Mouse (Mus musculus): ENCODE measurements around the gene Slc50a1. TPM values are rescaled to one million over a fixed set of nuclear protein-coding genes. Genes with fewer than 3 reads are reported as not detected.

Gene Slc50a1
- 64.0 and 83.0 TPM in 2 replicates for polyA plus RNA-seq (2011; ENCODE audit: insufficient read depth, insufficient read length, low replicate concordance, missing spikeins)

GRCm38 (mm10) chr3:89270051-89270755 is at the start of gene Slc50a1:
TSS of gene Slc50a1 (minus strand) at chr3:89270570.
- H3K27ac ChIP-seq (ENCODE audit: control insufficient read depth, insufficient read depth, low read depth, low read length, poor library complexity) = peak within 1 kb of the TSS; percentile 75
- peak within 1 kb of the TSS; percentile 96 for H3K4me3 ChIP-seq (replicated peaks; ENCODE audit: control insufficient read depth, low read depth, low read length)
- under 1% methylated on average over 39 of the region's 39 CpGs for WGBS
- TF ChIP-seq CTCF (IDR thresholded peaks at IDR 0.05; ENCODE audit: control insufficient read depth, insufficient read depth, low read length) (peak; percentile 25; the same call in 1 of the 2 replicates), POLR2A (IDR thresholded peaks at IDR 0.05; ENCODE audit: borderline replicate concordance, control insufficient read depth, low read depth, low read length) (peak; percentile 80; the same call in 1 of the 2 replicates)
- peaks cover 1% of the 10 kb centered on the region; the same call in 1 of the 2 replicates for H3K4me1 ChIP-seq (ENCODE audit: control insufficient read depth, insufficient read depth, low read length)

DNA sequence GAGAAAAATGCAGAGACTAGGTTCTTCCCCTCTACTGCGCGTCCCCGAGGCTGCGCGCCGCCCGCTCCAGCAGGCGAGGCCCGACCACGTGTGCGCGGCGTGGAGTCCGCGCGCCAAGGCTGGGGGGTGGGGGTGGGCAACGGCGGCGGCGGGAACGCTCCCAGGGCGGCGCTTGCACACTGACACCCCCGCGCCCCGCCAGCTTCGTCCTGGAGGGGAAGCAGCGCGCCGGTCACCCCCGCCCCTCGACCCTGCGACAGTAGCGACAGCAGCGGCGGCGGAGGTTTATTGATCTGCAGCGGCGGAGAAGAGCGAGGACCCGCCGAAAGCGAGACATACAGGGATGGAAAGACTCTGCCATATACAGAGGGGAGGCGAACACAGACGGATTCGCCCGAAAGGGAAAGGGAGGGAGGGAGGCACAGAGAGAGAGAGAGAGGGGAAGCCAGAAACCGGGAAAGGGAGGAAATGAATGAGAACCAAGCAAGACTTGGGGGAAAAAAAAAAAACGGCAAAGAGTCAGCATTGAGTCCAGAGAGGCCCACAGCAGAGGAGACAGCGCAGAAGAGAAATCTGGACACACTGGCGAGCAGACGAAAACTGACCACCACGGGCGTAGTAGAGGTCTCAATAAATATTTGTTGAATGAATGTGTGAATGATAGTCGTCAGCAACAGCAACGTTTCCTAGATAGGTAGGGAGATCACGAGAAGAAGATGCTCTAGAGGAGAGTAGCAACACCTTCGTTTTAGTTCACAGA is 49.4 kb upstream of the Slc50a1 start:
- no peak overlapping the region for H3K4me3 ChIP-seq (replicated peaks; ENCODE audit: control insufficient read depth, low read depth, low read length)
- peaks cover 3% of the 10 kb centered on the region for H3K4me1 ChIP-seq (ENCODE audit: control insufficient read depth, insufficient read depth, low read length)
- 3% methylated on average over 57 of the region's 58 CpGs for WGBS
- TF ChIP-seq CTCF (IDR thresholded peaks at IDR 0.05; ENCODE audit: control insufficient read depth, insufficient read depth, low read length) = no peak
- TF ChIP-seq POLR2A (IDR thresholded peaks at IDR 0.05; ENCODE audit: borderline replicate concordance, control insufficient read depth, low read depth, low read length) = no peak
- H3K27ac ChIP-seq (ENCODE audit: control insufficient read depth, insufficient read depth, low read depth, low read length, poor library complexity) = no peak overlapping the region

GRCm38 (mm10) chr3:89318971-89319590 is 48.7 kb upstream of the Slc50a1 start:
- TF ChIP-seq CTCF (IDR thresholded peaks at IDR 0.05; ENCODE audit: control insufficient read depth, insufficient read depth, low read length) = no peak
- TF ChIP-seq POLR2A (IDR thresholded peaks at IDR 0.05; ENCODE audit: borderline replicate concordance, control insufficient read depth, low read depth, low read length) = no peak
- Histone ChIP-seq H3K4me1 (ENCODE audit: control insufficient read depth, insufficient read depth, low read length) (peaks cover 3% of the 10 kb centered on the region), H3K27ac (ENCODE audit: control insufficient read depth, insufficient read depth, low read depth, low read length, poor library complexity) (no peak overlapping the region; the same call in 1 of the 2 replicates), H3K4me3 (replicated peaks; ENCODE audit: control insufficient read depth, low read depth, low read length) (no peak overlapping the region)
- WGBS = 28% methylated on average over 21 of the region's 21 CpGs

GRCm38 (mm10) chr3:89318316-89318715 is 47.9 kb upstream of the Slc50a1 start:
- TF ChIP-seq CTCF (IDR thresholded peaks at IDR 0.05; ENCODE audit: control insufficient read depth, insufficient read depth, low read length) (no peak), POLR2A (IDR thresholded peaks at IDR 0.05; ENCODE audit: borderline replicate concordance, control insufficient read depth, low read depth, low read length) (no peak)
- H3K4me1 ChIP-seq (ENCODE audit: control insufficient read depth, insufficient read depth, low read length) = peaks cover 3% of the 10 kb centered on the region
- WGBS = 77% methylated on average over 8 of the region's 8 CpGs
- no peak overlapping the region for H3K4me3 ChIP-seq (replicated peaks; ENCODE audit: control insufficient read depth, low read depth, low read length)
- H3K27ac ChIP-seq (ENCODE audit: control insufficient read depth, insufficient read depth, low read depth, low read length, poor library complexity) = no peak overlapping the region

GRCm38 (mm10) chr3:89317246-89317645 is 46.9 kb upstream of the Slc50a1 start:
- 74% methylated on average over 6 of the region's 6 CpGs for WGBS
- Histone ChIP-seq H3K27ac (ENCODE audit: control insufficient read depth, insufficient read depth, low read depth, low read length, poor library complexity) (no peak overlapping the region), H3K4me3 (replicated peaks; ENCODE audit: control insufficient read depth, low read depth, low read length) (no peak overlapping the region), H3K4me1 (ENCODE audit: control insufficient read depth, insufficient read depth, low read length) (peaks cover under 1% of the 10 kb centered on the region)
- TF ChIP-seq POLR2A (IDR thresholded peaks at IDR 0.05; ENCODE audit: borderline replicate concordance, control insufficient read depth, low read depth, low read length) (no peak), CTCF (IDR thresholded peaks at IDR 0.05; ENCODE audit: control insufficient read depth, insufficient read depth, low read length) (no peak)

GRCm38 (mm10) chr3:89316833-89317232 is 46.5 kb upstream of the Slc50a1 start:
- TF ChIP-seq POLR2A (IDR thresholded peaks at IDR 0.05; ENCODE audit: borderline replicate concordance, control insufficient read depth, low read depth, low read length) = no peak
- peak; percentile 94 for TF ChIP-seq CTCF (IDR thresholded peaks at IDR 0.05; ENCODE audit: control insufficient read depth, insufficient read depth, low read length)
- WGBS = 0% methylated on average over 4 of the region's 4 CpGs
- H3K27ac ChIP-seq (ENCODE audit: control insufficient read depth, insufficient read depth, low read depth, low read length, poor library complexity) = no peak overlapping the region
- no peak overlapping the region for H3K4me3 ChIP-seq (replicated peaks; ENCODE audit: control insufficient read depth, low read depth, low read length)
- H3K4me1 ChIP-seq (ENCODE audit: control insufficient read depth, insufficient read depth, low read length) = no peaks in the 10 kb centered on the region; the same call in 1 of the 2 replicates

GRCm38 (mm10) chr3:89315930-89316831 is 45.8 kb upstream of the Slc50a1 start:
- H3K4me3 ChIP-seq (replicated peaks; ENCODE audit: control insufficient read depth, low read depth, low read length) = no peak overlapping the region
- no peaks in the 10 kb centered on the region for H3K4me1 ChIP-seq (ENCODE audit: control insufficient read depth, insufficient read depth, low read length)
- no peak overlapping the region for H3K27ac ChIP-seq (ENCODE audit: control insufficient read depth, insufficient read depth, low read depth, low read length, poor library complexity)
- peak; percentile 5; the same call in 1 of the 2 replicates for TF ChIP-seq CTCF (IDR thresholded peaks at IDR 0.05; ENCODE audit: control insufficient read depth, insufficient read depth, low read length)
- no peak for TF ChIP-seq POLR2A (IDR thresholded peaks at IDR 0.05; ENCODE audit: borderline replicate concordance, control insufficient read depth, low read depth, low read length)
- WGBS = 11% methylated on average over 39 of the region's 40 CpGs
